Mouse (Mus musculus): ENCODE results near the gene Hdac9. TPM values are rescaled to one million over a fixed set of nuclear protein-coding genes. Genes with fewer than 3 reads are reported as not detected.

Hdac9 gene
- polyA plus RNA-seq (2015; fragmentation: Nextera tagmentation; extraction: Ambion mirVana): 4.4 and 4.6 TPM in 2 replicates

DNA sequence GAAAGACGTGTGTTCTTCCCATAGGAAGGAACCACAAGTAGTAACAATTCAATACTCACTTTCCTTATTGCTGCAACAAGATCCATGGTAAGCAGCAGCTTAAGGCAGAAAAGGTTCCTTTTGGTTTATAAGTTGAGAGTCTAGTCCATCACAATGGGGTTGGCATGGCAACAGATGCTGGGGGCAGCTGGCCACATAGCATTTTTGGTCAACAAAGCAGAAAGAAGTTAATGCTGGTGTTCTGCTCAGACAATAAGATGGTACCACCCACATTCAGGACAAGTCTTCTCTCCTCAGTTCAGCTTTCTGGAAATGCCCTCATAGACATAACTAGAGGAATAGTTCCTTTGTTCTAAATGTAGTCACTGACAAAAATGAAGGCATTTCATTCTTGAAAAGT is at the start of gene Hdac9:
Gene Hdac9, minus strand, starts transcription at position 101 of the 400 bp plus-strand sequence.
- no peak for ATAC-seq (ENCODE audit: insufficient read depth, low FRiP score)
- 44% methylated on average over 1 of the region's 1 CpGs for WGBS
- Histone ChIP-seq H3K4me1 (ENCODE audit: control insufficient read depth, insufficient read depth, low read length) (no peaks in the 10 kb centered on the region), H3K27me3 (ENCODE audit: control insufficient read depth, insufficient read depth, low read length) (no peaks in the 10 kb centered on the region), H3K36me3 (ENCODE audit: control insufficient read depth, insufficient read depth, low read length) (no peaks in the 10 kb centered on the region), H3K4me2 (ENCODE audit: low read depth, low read length) (no peak within 1 kb of the TSS), H3K27ac (ENCODE audit: low read length) (no peak within 1 kb of the TSS), H3K9ac (ENCODE audit: low read length) (no peak within 1 kb of the TSS), H3K4me3 (replicated peaks; ENCODE audit: low read length) (no peak within 1 kb of the TSS), H3K9me3 (replicated peaks; ENCODE audit: control insufficient read depth, low read length) (no peaks in the 10 kb centered on the region)

- Histone ChIP-seq H3K27me3 (ENCODE audit: control insufficient read depth, insufficient read depth, low read length) (no peaks in the 10 kb centered on the region), H3K36me3 (ENCODE audit: control insufficient read depth, insufficient read depth, low read length) (no peaks in the 10 kb centered on the region), H3K27ac (ENCODE audit: low read length) (no peak overlapping the region), H3K4me3 (replicated peaks; ENCODE audit: low read length) (no peak overlapping the region), H3K9ac (ENCODE audit: low read length) (no peak overlapping the region), H3K9me3 (replicated peaks; ENCODE audit: control insufficient read depth, low read length) (no peaks in the 10 kb centered on the region; the same call in 1 of the 2 replicates), H3K4me1 (ENCODE audit: control insufficient read depth, insufficient read depth, low read length) (no peaks in the 10 kb centered on the region), H3K4me2 (ENCODE audit: low read depth, low read length) (no peak overlapping the region)
- no peak for ATAC-seq (ENCODE audit: insufficient read depth, low FRiP score)
- WGBS: 70% methylated on average over 6 of the region's 6 CpGs
Measured at GRCm38 (mm10) chr12:34949066-34949706, 32.3 kb upstream of the Hdac9 start.

DNA sequence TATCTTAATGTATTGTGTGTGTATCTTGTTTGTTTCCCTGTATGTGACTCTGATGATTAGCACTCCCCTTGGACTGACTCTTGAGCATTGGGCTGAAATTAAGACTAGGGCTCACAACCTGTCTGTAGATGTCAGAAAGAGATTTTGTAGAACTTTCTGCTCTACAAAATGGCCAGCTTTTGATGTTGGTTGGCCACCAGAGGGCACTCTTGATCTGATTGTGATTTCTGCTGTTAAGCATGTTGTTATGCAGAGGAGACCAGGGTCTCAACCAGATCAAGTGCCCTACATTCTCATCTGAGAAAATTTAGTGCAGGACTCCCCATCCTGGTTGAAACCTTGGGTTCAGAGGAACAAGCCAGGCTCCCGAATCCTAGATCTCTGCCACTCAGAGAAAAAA is 21.0 kb upstream of the Hdac9 start:
- no peaks in the 10 kb centered on the region for H3K36me3 ChIP-seq (ENCODE audit: control insufficient read depth, insufficient read depth, low read length)
- H3K4me3 ChIP-seq (replicated peaks; ENCODE audit: low read length): no peak overlapping the region
- H3K9ac ChIP-seq (ENCODE audit: low read length): no peak overlapping the region
- 96% methylated on average over 1 of the region's 1 CpGs for WGBS
- ATAC-seq (ENCODE audit: insufficient read depth, low FRiP score): no peak
- H3K9me3 ChIP-seq (replicated peaks; ENCODE audit: control insufficient read depth, low read length): no peaks in the 10 kb centered on the region
- H3K4me1 ChIP-seq (ENCODE audit: control insufficient read depth, insufficient read depth, low read length): no peaks in the 10 kb centered on the region
- H3K27me3 ChIP-seq (ENCODE audit: control insufficient read depth, insufficient read depth, low read length): no peaks in the 10 kb centered on the region
- no peak overlapping the region for H3K4me2 ChIP-seq (ENCODE audit: low read depth, low read length)
- H3K27ac ChIP-seq (ENCODE audit: low read length): no peak overlapping the region

DNA sequence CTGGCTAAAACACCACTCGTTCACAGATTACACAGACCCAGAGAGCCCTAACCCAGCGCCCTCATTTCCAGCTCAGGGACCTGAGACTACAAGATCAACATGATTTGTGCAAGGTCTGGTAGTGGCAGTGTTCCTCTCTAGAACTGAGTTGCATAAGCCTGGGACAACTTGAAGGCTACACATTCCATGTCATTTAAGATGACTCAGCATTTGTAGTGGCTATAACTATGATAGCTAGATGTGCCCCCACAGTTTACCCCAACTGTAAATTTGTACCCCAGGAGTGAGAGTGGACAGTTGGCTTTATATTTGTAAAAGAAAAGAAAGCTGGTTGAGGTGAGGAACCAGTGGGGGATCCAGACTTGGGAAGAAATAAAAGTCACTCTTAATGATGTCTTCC is 8.9 kb downstream of the Hdac9 start:
- H3K9me3 ChIP-seq (replicated peaks; ENCODE audit: control insufficient read depth, low read length): no peaks in the 10 kb centered on the region
- no peak overlapping the region for H3K9ac ChIP-seq (ENCODE audit: low read length)
- WGBS: 62% methylated on average over 2 of the region's 2 CpGs
- H3K4me1 ChIP-seq (ENCODE audit: control insufficient read depth, insufficient read depth, low read length): no peaks in the 10 kb centered on the region; the same call in 1 of the 2 replicates
- no peak for ATAC-seq (ENCODE audit: insufficient read depth, low FRiP score)
- no peak overlapping the region for H3K27ac ChIP-seq (ENCODE audit: low read length)
- H3K4me2 ChIP-seq (ENCODE audit: low read depth, low read length): no peak overlapping the region
- no peaks in the 10 kb centered on the region for H3K36me3 ChIP-seq (ENCODE audit: control insufficient read depth, insufficient read depth, low read length)
- peaks cover 7% of the 10 kb centered on the region; the same call in 1 of the 2 replicates for H3K27me3 ChIP-seq (ENCODE audit: control insufficient read depth, insufficient read depth, low read length)
- H3K4me3 ChIP-seq (replicated peaks; ENCODE audit: low read length): no peak overlapping the region

DNA sequence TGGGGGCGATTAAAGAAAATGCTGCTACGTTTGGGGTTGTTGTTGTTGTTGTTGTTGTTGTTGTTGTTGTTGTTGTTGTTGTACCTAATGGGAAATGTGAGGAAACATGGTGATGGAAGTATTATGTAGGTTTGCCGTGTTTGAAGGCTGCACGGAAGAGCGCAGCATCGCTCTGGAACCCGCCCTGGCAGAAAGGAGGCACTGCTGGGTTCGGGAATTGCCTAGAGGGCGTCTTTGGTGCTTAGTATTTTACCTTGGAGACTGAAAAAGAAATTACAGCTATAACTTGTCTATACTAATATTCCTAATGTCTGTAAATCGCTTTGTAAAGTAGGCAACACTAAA is 9.4 kb downstream of the Hdac9 start:
- peak; percentile 38; the same call in 1 of the 2 replicates for ATAC-seq (ENCODE audit: insufficient read depth, low FRiP score)
- Histone ChIP-seq H3K27ac (ENCODE audit: low read length) (no peak overlapping the region), H3K36me3 (ENCODE audit: control insufficient read depth, insufficient read depth, low read length) (no peaks in the 10 kb centered on the region), H3K4me3 (replicated peaks; ENCODE audit: low read length) (peak overlapping the region; percentile 69), H3K4me2 (ENCODE audit: low read depth, low read length) (peak overlapping the region; percentile 89), H3K9ac (ENCODE audit: low read length) (peak overlapping the region; percentile 82), H3K27me3 (ENCODE audit: control insufficient read depth, insufficient read depth, low read length) (peaks cover 7% of the 10 kb centered on the region; the same call in 1 of the 2 replicates), H3K4me1 (ENCODE audit: control insufficient read depth, insufficient read depth, low read length) (no peaks in the 10 kb centered on the region; the same call in 1 of the 2 replicates), H3K9me3 (replicated peaks; ENCODE audit: control insufficient read depth, low read length) (no peaks in the 10 kb centered on the region)
- WGBS: 5% methylated on average over 10 of the region's 10 CpGs

DNA sequence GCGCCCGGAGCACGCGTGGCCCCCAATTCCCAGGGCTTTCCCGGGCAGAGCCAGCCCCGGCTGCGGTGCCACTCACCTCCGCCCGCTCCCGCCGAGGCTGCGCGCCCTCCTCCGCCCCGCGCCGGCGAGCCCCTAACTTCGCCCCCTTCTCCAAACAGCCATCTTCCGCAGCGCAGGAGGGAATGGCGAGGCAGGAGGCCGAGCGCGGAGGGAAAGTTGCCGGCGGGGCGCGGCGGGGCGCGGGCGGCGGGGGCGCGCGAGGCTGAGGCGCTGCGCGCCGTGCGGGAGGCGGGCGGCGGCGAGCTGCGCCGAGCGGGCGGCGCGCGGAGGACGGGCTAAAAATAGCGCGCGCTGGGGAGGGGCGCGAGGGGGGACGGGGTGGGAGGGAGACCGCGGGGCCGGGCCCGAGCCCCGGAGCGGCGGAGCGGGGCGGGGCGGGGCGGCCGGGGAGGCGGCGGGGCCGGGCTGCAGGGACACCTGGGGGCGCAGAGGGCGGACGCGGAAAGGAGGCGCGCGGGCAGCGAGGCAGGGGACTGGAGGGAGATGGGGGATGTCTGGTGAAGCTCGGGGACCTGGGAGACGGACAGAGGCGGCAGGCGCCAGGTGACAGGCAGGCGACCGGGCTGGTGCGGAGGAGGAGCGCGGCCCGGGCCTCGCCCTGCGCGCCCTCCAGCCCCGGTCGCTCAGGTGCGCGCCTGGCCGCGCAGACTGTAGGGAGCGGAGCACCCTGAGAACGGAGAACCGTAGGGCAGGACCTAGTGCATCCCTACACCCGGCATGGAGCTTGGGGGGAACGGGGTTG is 10.0 kb downstream of the Hdac9 start:
- H3K9me3 ChIP-seq (replicated peaks; ENCODE audit: control insufficient read depth, low read length): no peaks in the 10 kb centered on the region
- peak overlapping the region; percentile 69 for H3K4me3 ChIP-seq (replicated peaks; ENCODE audit: low read length)
- under 1% methylated on average over 60 of the region's 107 CpGs for WGBS
- no peak overlapping the region for H3K27ac ChIP-seq (ENCODE audit: low read length)
- H3K4me2 ChIP-seq (ENCODE audit: low read depth, low read length): peak overlapping the region; percentile 89
- peak; percentile 89 for ATAC-seq (ENCODE audit: insufficient read depth, low FRiP score)
- peaks cover 7% of the 10 kb centered on the region; the same call in 1 of the 2 replicates for H3K27me3 ChIP-seq (ENCODE audit: control insufficient read depth, insufficient read depth, low read length)
- peak overlapping the region; percentile 82 for H3K9ac ChIP-seq (ENCODE audit: low read length)
- no peaks in the 10 kb centered on the region for H3K36me3 ChIP-seq (ENCODE audit: control insufficient read depth, insufficient read depth, low read length)
- H3K4me1 ChIP-seq (ENCODE audit: control insufficient read depth, insufficient read depth, low read length): no peaks in the 10 kb centered on the region; the same call in 1 of the 2 replicates

- WGBS: 1% methylated on average over 10 of the region's 10 CpGs
- no peak for ATAC-seq (ENCODE audit: insufficient read depth, low FRiP score)
- Histone ChIP-seq H3K4me1 (ENCODE audit: control insufficient read depth, insufficient read depth, low read length) (no peaks in the 10 kb centered on the region; the same call in 1 of the 2 replicates), H3K36me3 (ENCODE audit: control insufficient read depth, insufficient read depth, low read length) (no peaks in the 10 kb centered on the region), H3K27me3 (ENCODE audit: control insufficient read depth, insufficient read depth, low read length) (peaks cover 7% of the 10 kb centered on the region; the same call in 1 of the 2 replicates), H3K4me2 (ENCODE audit: low read depth, low read length) (peak overlapping the region; percentile 89), H3K27ac (ENCODE audit: low read length) (no peak overlapping the region), H3K9me3 (replicated peaks; ENCODE audit: control insufficient read depth, low read length) (no peaks in the 10 kb centered on the region), H3K9ac (ENCODE audit: low read length) (peak overlapping the region; percentile 82), H3K4me3 (replicated peaks; ENCODE audit: low read length) (peak overlapping the region; percentile 69)
Measured at GRCm38 (mm10) chr12:34906376-34906703, 10.6 kb downstream of the Hdac9 start.

DNA sequence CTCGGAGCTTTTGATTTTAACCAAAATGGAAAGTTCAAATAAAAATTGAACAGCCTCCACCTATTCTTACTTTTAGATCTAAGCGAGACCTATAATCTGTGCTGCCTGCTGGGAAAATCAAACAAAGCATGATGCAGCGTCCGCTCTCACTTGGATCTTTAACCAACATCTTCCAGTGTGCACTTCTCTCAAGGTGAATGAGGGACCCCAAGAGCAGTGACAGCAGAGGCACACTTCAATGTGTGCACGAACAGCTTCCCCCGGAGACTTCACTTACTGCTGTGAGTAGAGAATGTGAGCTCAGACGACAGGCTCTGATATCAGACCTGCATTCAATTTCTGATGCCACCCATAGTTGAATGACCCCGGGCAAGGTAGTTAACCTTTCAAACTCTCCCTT is 16.7 kb downstream of the Hdac9 start:
- Histone ChIP-seq H3K9ac (ENCODE audit: low read length) (no peak overlapping the region), H3K9me3 (replicated peaks; ENCODE audit: control insufficient read depth, low read length) (no peaks in the 10 kb centered on the region), H3K36me3 (ENCODE audit: control insufficient read depth, insufficient read depth, low read length) (no peaks in the 10 kb centered on the region), H3K4me3 (replicated peaks; ENCODE audit: low read length) (no peak overlapping the region), H3K27ac (ENCODE audit: low read length) (no peak overlapping the region), H3K4me2 (ENCODE audit: low read depth, low read length) (no peak overlapping the region), H3K27me3 (ENCODE audit: control insufficient read depth, insufficient read depth, low read length) (peaks cover 4% of the 10 kb centered on the region; the same call in 1 of the 2 replicates), H3K4me1 (ENCODE audit: control insufficient read depth, insufficient read depth, low read length) (no peaks in the 10 kb centered on the region)
- WGBS: 83% methylated on average over 8 of the region's 8 CpGs
- ATAC-seq (ENCODE audit: insufficient read depth, low FRiP score): no peak

- ATAC-seq (ENCODE audit: insufficient read depth, low FRiP score): no peak
- Histone ChIP-seq H3K4me3 (replicated peaks; ENCODE audit: low read length) (no peak overlapping the region), H3K27me3 (ENCODE audit: control insufficient read depth, insufficient read depth, low read length) (no peaks in the 10 kb centered on the region), H3K4me2 (ENCODE audit: low read depth, low read length) (no peak overlapping the region), H3K27ac (ENCODE audit: low read length) (no peak overlapping the region), H3K9ac (ENCODE audit: low read length) (no peak overlapping the region), H3K4me1 (ENCODE audit: control insufficient read depth, insufficient read depth, low read length) (no peaks in the 10 kb centered on the region), H3K36me3 (ENCODE audit: control insufficient read depth, insufficient read depth, low read length) (no peaks in the 10 kb centered on the region), H3K9me3 (replicated peaks; ENCODE audit: control insufficient read depth, low read length) (no peaks in the 10 kb centered on the region)
- 71% methylated on average over 5 of the region's 5 CpGs for WGBS
Measured at GRCm38 (mm10) chr12:34894867-34895266, 22.0 kb downstream of the Hdac9 start.
